Mouse (Mus musculus): ENCODE data around the gene Cyp3a16.

DNA sequence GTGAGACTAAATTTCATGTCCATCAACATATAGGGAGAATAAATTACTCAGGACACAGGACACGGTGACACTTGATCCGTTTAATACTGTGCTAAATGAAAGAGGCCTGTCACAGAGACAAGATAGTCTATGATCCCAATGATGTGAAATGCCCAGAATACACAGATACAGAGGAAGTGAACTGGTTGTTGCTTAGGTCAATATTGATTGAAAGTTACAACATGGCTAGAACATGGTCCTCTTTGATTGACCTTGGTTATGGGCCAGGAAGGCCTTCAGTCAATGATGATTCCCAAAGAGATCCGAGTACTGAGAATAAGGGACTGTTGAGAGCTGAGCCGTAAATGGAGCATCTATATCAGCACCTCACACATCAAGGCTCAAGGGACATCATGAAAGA lies 15.1 kb downstream of the Cyp3a16 start:
- TF ChIP-seq CTCF (IDR thresholded peaks at IDR 0.05; ENCODE audit: borderline replicate concordance, insufficient read depth, low read depth, low read length) = no peak
- TF ChIP-seq POLR2A (IDR thresholded peaks at IDR 0.05; ENCODE audit: borderline replicate concordance, insufficient read depth, low read length) = no peak
